Mouse (Mus musculus) adrenal gland, postnatal 14 days (tissue): Measurements from ENCODE around the gene Pnma1. TPM values are rescaled to one million over a fixed set of nuclear protein-coding genes. Genes with fewer than 3 reads are reported as not detected.

Experiments
- DNase-seq: peaks from one replicate; pipeline ENCODE4 v3.0.0; 2021; ENCODE audit warnings: mixed read lengths
- total RNA-seq: library from RNA; stranded (reverse); gene quantifications from 2 replicates; pipeline ENCODE4 v1.2.3, GENCODE M21; 2021

The Pnma1 gene
- total RNA-seq, 1 experiment from 2014 or later = 0.44 TPM

GRCm38 (mm10) chr12:84152352-84153190 lies 4.3 kb upstream of the Pnma1 start:
- no peak for DNase-seq

DNA sequence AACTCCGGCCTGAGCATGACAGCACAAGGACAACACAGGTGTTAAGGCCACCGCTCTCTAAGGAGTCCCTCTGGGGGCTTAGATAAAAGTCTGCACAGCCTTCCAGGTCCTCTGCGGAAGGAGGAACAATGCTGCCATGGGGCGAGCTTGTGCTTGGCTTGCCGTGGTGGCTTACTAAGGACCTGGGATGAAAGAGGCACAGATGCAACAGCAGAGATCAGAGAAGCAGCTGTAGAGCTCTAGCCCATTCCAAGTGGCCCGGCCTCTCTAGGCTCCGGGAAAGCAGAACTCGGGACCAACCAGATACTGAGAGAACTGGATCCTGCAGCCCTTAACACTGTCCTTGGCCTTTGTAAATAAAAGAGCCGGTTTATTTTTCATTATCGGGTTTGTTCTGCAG lies 3.6 kb upstream of the Pnma1 start:
- no peak for DNase-seq

- peak; percentile 44 for DNase-seq
Measured at GRCm38 (mm10) chr12:84150976-84151375, 2.7 kb upstream of the Pnma1 start.

- no peak for DNase-seq
Measured at GRCm38 (mm10) chr12:84149971-84150370, 1.7 kb upstream of the Pnma1 start.

DNA sequence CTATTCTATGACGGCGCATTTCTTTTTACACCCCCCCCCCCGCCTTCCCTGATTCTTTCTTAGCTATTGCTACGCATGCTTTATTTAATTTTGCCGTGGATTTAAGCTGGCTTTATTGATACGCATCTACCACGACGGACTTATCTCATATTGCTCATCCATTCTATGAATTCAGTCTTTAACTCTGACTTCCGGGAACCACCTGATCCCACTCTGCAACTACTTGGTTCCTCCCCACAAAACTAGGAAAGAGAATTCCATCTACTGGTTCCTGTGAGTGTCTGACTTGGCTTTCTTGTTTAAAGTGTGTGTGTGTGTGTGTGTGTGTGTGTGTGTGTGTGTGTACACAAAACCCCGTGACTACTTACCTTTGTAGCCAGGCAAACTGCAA lies 328 bp upstream of the Pnma1 start:
- no peak for DNase-seq

DNA sequence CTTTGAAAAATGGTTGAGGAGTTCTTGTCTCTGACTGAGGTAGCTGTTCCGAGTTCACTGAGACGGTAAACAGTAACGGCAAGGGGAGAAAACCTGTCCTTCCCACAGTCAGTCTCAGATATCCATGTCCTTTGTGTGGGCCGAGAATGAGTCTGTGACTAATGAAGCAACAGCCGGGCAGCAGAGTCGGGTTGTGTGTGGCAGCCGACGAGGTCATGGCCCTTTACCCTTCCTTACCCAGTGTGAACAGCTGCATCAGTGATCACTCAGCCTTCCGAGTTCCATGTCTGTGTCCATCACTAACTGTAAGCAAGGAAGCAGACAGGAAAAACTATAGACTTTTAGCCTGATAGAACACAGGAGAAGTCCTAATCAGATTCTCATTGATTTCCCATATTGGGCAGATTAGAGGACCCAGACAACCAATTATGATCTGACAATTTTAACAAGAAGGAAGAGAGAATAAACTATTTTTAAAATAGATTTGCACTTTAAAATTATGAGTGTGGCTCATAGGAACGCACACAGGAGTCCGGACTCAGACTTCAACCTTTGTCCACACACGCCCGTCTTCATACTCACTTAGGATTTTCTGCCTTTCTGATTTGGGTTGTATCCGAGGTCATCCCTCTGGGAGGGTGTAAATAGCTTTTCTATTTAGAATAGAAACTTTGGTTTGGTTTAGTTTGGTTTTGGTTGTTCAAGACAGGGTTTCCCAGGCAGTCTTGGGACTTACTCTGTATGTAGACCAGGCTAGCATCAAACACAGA lies 5.8 kb downstream of the Pnma1 start:
- peak; percentile 37 for DNase-seq

GRCm38 (mm10) chr12:84141271-84141670 lies 7.0 kb downstream of the Pnma1 start:
- DNase-seq = no peak

DNA sequence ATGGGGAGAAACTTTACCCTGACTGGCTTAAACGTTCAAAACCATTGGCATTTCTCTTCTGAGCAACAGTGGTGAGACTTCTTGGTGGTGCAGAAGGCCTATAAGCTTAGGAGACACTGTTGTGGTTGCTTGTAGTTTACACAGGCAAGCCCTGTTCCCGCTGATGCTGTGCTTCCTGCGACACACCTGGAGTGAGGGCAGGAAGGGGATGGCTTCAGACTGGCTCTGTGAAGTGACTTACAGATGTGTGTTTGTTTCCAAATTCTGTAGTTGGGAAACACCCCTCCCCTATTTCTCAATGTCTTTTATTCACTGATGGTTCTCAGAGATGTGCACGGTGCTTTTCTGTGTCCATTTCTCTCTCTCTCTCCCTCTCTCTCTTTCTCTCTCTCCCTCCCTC lies 8.2 kb downstream of the Pnma1 start:
- DNase-seq = no peak

- no peak for DNase-seq
Measured at GRCm38 (mm10) chr12:84137131-84137530, 11.2 kb downstream of the Pnma1 start.

GRCm38 (mm10) chr12:84132265-84132664 lies 16.0 kb downstream of the Pnma1 start:
- DNase-seq = peak; percentile 56

GRCm38 (mm10) chr12:84129931-84130330 lies 18.4 kb downstream of the Pnma1 start:
- no peak for DNase-seq

GRCm38 (mm10) chr12:84128576-84128975 lies 19.7 kb downstream of the Pnma1 start:
- peak; percentile 30 for DNase-seq

GRCm38 (mm10) chr12:84126899-84127298 lies 21.4 kb downstream of the Pnma1 start:
- DNase-seq = no peak

GRCm38 (mm10) chr12:84125892-84126291 lies 22.4 kb downstream of the Pnma1 start:
- no peak for DNase-seq

DNA sequence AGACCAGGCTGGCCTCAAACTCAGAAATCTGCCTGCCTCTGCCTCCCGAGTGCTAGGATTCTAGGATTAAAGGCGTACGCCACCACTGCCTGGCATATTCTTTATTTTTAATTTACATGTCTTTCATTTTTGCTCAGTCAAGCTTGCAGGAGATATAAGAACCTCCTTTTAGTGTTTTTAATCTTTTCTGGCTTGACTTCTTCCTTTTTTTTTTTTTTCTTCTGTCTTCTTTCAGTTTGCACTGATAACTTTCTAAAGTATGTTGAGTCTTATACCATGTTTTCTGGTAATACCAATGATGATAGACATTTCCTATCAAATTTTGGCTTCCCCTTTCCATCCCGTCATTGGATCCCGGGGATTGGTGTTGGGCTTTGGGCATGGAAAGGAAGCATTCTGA lies 28.7 kb downstream of the Pnma1 start:
- no peak for DNase-seq

GRCm38 (mm10) chr12:84114153-84114994 lies 33.9 kb downstream of the Pnma1 start, which contains the start of gene Dnal1:
Dnal1 (plus strand) TSS chr12:84114366.
- DNase-seq = peak; percentile 95

DNA sequence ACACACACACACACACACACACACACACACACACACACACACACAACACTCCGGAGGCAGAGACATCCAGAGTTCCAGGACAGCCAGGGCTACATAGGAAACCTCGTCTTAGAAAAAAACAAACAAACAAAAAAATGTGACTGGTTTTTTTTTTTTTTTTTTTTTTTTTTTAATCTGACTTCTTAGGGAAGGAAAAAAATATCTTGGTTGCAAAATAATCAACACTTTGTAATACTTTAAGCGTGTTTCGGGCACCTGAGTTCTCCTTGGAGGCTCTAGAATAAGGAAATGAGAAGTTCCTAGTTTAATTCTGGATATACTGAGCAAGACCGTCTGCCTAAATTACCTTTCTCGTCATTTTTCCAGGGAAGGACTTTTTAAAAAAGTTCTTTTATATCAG lies 34.6 kb downstream of the Pnma1 start:
- no peak for DNase-seq

DNA sequence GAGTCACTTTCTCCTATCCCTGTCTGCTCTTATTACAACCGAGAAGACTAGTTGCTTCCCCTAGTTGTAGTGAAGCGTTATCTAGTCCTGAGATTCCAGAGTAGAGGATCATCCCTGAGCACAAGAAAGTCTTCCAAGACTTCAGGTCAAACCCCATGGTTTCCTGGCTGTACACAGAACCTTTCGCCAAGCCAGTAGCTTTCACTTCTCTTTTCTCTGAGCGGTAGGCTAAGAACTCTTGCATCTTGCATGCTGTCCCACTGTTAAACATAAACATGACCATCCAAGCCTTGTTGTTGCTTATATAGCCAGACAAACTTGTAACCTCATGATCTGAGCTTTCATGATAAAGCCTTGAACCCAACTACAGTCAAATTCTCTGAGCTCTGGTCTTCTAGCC lies 37.5 kb downstream of the Pnma1 start:
- DNase-seq = no peak

GRCm38 (mm10) chr12:84109924-84110323 lies 38.4 kb downstream of the Pnma1 start:
- no peak for DNase-seq

DNA sequence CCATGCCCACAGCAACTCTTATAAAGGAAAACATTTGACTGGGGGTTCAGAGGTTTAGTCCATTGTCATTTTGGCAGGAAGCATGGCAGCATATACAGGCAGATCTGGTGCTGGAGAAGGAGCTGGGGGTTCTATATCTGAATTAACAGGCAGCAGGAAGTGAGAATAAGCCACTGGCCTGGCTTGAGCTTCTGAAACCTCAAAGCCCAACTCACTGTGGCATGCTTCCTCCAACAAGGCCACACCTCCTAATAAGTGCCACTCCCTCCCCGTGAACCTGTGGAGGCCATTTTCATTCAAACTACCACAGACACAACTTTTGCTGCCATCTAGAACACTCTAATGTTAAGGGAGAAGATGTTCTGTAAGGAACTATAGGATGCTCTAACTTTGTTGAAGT lies 40.6 kb downstream of the Pnma1 start:
- no peak for DNase-seq

- DNase-seq = no peak
Measured at GRCm38 (mm10) chr12:84107012-84107411, 41.3 kb downstream of the Pnma1 start.

DNA sequence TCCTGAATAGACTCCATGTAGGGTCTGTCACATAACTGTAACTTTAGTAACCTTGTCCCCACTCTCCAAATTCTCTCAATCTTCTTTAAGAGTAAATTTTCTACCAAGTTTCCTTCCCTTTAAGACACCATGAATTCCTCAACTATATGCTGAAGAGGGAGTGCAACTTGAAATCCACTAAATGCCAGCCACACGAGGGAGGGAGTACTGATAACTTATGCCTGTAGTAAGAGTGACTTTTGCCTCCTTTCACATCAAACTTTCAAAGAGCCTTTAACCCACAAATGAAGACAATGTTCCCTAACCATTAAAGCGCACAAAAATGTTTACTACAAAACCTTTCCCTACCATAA lies 46.8 kb downstream of the Pnma1 start:
- DNase-seq = no peak
